Mouse (Mus musculus) hindlimb bud, embryonic 11.5 days (tissue): ENCODE results near the gene 9930104L06Rik.

Experiments used
- DNase-seq: peaks from one replicate; pipeline ENCODE4 v3.0.0-alpha.2; 2012; ENCODE audit warnings: low read depth, low spot score; ENCODE audit errors: extremely low spot score

9930104L06Rik gene

DNA sequence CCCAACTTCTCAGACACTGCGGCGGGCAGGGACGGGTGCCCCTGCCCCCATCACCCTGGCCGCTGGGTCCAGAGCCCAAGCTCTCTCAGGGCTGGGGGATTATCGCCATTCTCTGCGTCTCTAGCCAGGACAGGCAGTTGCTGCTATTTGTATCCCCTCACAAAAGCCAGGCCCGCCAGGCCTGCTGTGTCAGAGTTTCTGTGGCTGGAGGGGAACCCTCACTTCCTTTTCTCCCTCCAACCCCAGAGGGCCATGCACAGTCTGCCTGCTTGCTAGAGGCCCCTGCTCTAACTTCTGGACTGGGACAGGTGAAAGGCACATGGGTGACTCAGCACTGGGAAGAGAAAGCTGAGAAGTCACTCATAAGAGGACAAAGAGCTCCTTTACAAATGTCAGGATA is 53.5 kb downstream of the 9930104L06Rik start:
- no peak for DNase-seq
